Mouse (Mus musculus): ENCODE data around the gene Kcnk10. TPM values are rescaled to one million over a fixed set of nuclear protein-coding genes. Genes with fewer than 3 reads are reported as not detected.

The Kcnk10 gene
- polyA plus RNA-seq, 1 experiment: not detected

DNA sequence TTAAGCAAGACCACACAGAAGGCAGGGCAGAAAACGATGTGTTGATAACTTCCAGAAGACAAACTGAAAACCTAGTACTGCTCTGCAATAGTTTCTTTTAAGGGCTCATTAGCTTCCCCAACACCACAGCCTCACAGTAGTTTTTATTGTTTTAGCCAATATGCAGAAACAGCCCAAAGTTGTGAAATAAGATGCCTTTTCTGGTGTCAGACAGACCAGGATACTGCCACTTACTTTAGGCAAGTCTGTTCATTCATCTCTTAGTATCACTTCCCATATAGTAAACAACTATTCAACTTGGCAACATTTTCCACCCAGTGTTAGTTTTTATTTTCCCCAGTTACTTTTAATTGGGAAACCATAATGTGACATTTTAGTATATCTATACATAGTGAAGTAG is 171.5 kb downstream of the Kcnk10 start:
- DNase-seq (ENCODE audit: low read depth): no peak

DNA sequence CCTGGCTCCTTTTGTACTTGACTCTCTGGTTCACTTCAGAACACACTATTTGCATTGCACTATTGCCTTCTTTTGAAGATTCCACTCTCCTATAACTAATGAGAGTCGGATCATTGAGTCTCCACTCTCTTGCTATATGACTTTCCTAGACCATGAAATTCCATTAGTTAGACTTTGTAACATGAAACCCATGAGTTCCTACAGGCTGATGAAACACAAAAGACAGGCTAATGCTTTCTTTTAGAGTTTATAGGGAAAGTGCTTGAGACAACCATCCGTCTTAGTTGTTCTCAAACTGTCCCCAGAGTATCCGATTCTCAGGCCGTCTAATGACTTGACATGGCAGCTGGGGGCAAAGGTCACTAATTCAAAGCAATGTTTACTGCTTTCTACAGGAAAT is 172.0 kb downstream of the Kcnk10 start:
- DNase-seq (ENCODE audit: low read depth): no peak

DNA sequence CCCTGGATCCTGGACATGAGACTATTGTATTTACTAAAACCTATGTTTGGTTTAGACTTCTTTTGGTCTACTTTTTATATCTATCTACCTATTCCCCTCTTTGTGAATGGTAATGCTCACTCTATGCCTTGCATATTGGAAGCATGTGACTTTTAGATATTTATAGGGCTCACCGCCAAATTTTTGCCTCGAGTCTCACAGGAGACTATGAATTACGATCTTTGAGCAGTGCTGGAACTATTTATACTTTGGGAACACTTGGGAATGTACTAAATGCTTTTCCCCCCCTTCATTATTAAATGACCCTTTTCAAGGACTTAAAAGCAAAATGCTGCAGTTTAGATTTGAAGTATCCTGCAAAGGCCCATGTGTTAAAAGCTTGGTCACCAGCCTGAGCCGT is 181.5 kb downstream of the Kcnk10 start:
- DNase-seq (ENCODE audit: low read depth): no peak

DNA sequence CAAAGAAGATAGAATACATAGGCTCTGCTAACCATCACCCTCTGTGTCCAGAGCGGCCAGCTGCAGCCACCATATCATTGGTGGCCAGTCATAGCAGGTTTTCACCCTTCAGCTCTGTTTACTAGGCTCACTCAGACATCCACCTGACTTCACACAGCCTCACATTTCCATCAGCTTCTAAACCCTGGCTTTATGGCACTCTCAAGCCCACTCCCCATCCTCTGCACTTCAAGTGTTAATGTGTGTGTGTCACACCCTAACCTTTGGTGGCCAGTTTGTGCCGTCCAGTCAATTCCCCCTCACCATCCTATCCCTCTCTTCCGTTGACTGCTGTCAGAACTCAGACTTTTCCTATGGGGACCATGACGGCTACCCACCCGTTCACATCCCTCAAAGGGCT is 184.0 kb downstream of the Kcnk10 start:
- DNase-seq (ENCODE audit: low read depth): no peak

DNA sequence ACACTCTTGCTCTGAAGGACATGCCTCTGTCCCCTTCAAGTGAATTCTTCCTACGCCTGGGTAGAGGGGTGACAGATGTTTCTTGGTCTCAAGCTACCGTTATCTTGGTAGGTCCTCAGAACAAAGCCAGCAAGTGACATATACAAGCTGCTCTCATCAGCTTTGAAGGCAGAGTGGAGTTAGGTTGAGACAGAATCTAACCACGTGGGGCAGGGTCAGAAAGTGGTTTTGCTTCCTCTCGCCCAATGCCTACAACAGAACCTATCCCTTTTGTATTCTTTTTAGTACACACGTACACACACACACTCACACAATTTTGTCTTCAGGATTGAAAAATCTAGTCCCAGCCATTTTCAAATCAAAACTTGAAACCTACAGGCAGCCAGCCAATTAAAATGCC is 186.8 kb downstream of the Kcnk10 start:
- no peak for DNase-seq (ENCODE audit: low read depth)

DNA sequence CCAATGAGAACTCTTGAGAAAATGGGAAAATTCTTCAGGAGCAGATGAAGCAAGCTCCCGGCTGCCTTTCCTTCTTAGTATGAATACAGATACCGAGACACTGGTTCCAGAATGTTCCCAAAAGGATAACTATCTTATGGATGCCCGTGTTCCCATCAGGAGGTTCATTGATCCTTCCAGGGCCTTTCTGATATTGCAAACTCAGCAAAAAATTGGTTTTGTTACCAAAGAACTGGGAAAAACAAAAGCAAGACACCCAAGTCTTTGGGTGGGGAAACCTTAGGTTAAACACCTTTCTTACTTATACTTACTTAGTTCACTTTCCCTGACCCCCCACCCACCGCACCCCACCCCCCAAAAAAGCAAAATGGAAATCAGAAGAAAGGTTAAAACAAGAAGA is 188.5 kb downstream of the Kcnk10 start:
- no peak for DNase-seq (ENCODE audit: low read depth)

Other genes starting within 250 kb of the Kcnk10 start
- gene Spata7, start 49.8 kb upstream of the Kcnk10 start, polyA plus RNA-seq (2012; rRNA removed): 4.6 and 5.4 TPM in 2 replicates
- 12.4 and 13.0 TPM in 2 replicates for gene Ptpn21, start 159.1 kb upstream of the Kcnk10 start, polyA plus RNA-seq (2012; rRNA removed)
- 50.5 and 56.5 TPM in 2 replicates for gene Zc3h14, start 168.7 kb upstream of the Kcnk10 start, polyA plus RNA-seq (2012; rRNA removed)